Mouse (Mus musculus) heart, embryonic 12.5 days (tissue): Measurements from ENCODE around the gene Itga2. TPM values are rescaled to one million over a fixed set of nuclear protein-coding genes. Genes with fewer than 3 reads are reported as not detected.

Experiments used
- ATAC-seq: fragments of 200-750 bp; cut with Nextera tagmentation; 2 replicates; pipeline ENCODE4 v1.8.0; 2017; ENCODE audit warnings: moderate TSS enrichment, moderate library complexity; ENCODE audit not compliant: insufficient number of reproducible peaks, low FRiP score
- H3K27ac ChIP-seq: fragments of 300-500 bp; sonication (generic); 2 replicates; pipeline ENCODE4 v1.5.1; 2016; ENCODE audit warnings: mild to moderate bottlenecking, moderate library complexity; ENCODE audit not compliant: poor library complexity, severe bottlenecking
- H3K27me3 ChIP-seq: fragments of 300-500 bp; sonication (generic); replicated peaks from 2 replicates; pipeline ENCODE4 v1.6.1; 2016; ENCODE audit warnings: mild to moderate bottlenecking, moderate library complexity
- H3K36me3 ChIP-seq: fragments of 300-500 bp; sonication (generic); 2 replicates; pipeline ENCODE4 v1.6.1; 2016; ENCODE audit warnings: mild to moderate bottlenecking, moderate library complexity
- H3K4me1 ChIP-seq: fragments of 300-500 bp; sonication (generic); replicated peaks from 2 replicates; pipeline ENCODE4 v1.6.1; 2016; ENCODE audit warnings: mild to moderate bottlenecking
- H3K4me2 ChIP-seq: fragments of 300-500 bp; sonication (generic); 2 replicates; pipeline ENCODE4 v1.6.1; 2016; ENCODE audit warnings: mild to moderate bottlenecking, moderate library complexity
- H3K4me3 ChIP-seq: fragments of 300-500 bp; sonication (generic); 2 replicates; pipeline ENCODE4 v1.5.1; 2016; ENCODE audit warnings: mild to moderate bottlenecking
- H3K9ac ChIP-seq: fragments of 300-500 bp; sonication (generic); 2 replicates; pipeline ENCODE4 v1.6.1; 2016; ENCODE audit warnings: mild to moderate bottlenecking, moderate library complexity
- H3K9me3 ChIP-seq: fragments of 300-500 bp; sonication (generic); replicated peaks from 2 replicates; pipeline ENCODE4 v1.6.1; 2016; ENCODE audit warnings: mild to moderate bottlenecking, moderate library complexity
- WGBS: fragments of 180-500 bp; shearing (Covaris S2); methylation state at CpG from one replicate; pipeline ENCODE4 v1.1.7; 2016; 5-methylcytosine and 5-hydroxymethylcytosine counted together
- polyA plus RNA-seq: library from polyadenylated mRNA; unstranded; fragments of >200 nt; fragmentation: Nextera tagmentation; extraction: Ambion mirVana; gene quantifications from 2 replicates; pipeline ENCODE4 v1.2.1, GENCODE M21; 2016

The Itga2 gene
- polyA plus RNA-seq, 1 experiment from 2014 or later, result 2.6 TPM

GRCm38 (mm10) chr13:114845804-114846203 lies 86.1 kb downstream of the Itga2 start:
- H3K27me3 ChIP-seq, result no peaks in the 10 kb centered on the region
- H3K9me3 ChIP-seq, result no peaks in the 10 kb centered on the region
- no peak overlapping the region for H3K4me2 ChIP-seq
- H3K4me1 ChIP-seq, result peaks cover 5% of the 10 kb centered on the region
- H3K36me3 ChIP-seq, result peaks cover 7% of the 10 kb centered on the region; the same call in 1 of the 2 replicates
- no peak overlapping the region for H3K4me3 ChIP-seq
- H3K27ac ChIP-seq, result no peak overlapping the region
- no peak overlapping the region for H3K9ac ChIP-seq
- no peak for ATAC-seq
- WGBS, result 65% methylated on average over 6 of the region's 6 CpGs

- Histone ChIP-seq H3K27me3 (no peaks in the 10 kb centered on the region), H3K4me2 (no peak overlapping the region), H3K4me1 (peaks cover 16% of the 10 kb centered on the region), H3K4me3 (no peak overlapping the region), H3K9me3 (no peaks in the 10 kb centered on the region), H3K9ac (no peak overlapping the region), H3K27ac (no peak overlapping the region), H3K36me3 (peaks cover 7% of the 10 kb centered on the region; the same call in 1 of the 2 replicates)
- no peak for ATAC-seq
- 0% methylated on average over 1 of the region's 1 CpGs for WGBS
Measured at GRCm38 (mm10) chr13:114843318-114843717, 88.6 kb downstream of the Itga2 start.

GRCm38 (mm10) chr13:114840545-114840944 lies 91.4 kb downstream of the Itga2 start:
- Histone ChIP-seq H3K27me3 (no peaks in the 10 kb centered on the region), H3K27ac (no peak overlapping the region), H3K9ac (no peak overlapping the region), H3K36me3 (0 out of 2 replicates have a peak, but pooled peaks cover 4% of the 10 kb centered on the region), H3K4me3 (no peak overlapping the region), H3K4me1 (peaks cover 12% of the 10 kb centered on the region), H3K9me3 (no peaks in the 10 kb centered on the region), H3K4me2 (no peak overlapping the region)
- ATAC-seq, result no peak
- 83% methylated on average over 4 of the region's 4 CpGs for WGBS

DNA sequence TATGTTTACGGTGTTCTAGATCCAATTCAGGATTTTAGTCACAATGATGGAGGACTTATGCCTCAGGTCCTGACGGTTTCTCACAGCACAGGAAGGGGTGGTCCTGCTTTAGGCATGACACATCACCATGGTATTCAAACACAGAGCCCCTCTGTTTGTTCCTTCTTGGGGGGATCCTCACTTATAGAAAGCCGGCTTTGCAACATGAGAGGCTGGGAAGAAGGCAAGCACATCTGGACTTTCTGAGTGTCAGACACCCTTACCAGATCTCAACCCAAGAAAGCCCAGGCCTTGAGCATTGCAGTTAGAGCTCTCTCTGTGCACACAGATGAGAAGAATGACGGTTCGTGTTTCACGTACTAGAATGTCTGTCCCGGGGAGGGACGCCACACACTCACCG lies 92.8 kb downstream of the Itga2 start:
- Histone ChIP-seq H3K9ac (no peak overlapping the region), H3K9me3 (no peaks in the 10 kb centered on the region), H3K4me2 (no peak overlapping the region), H3K27ac (peak overlapping the region; percentile 26), H3K27me3 (no peaks in the 10 kb centered on the region), H3K36me3 (0 out of 2 replicates have a peak, but pooled peaks cover 10% of the 10 kb centered on the region), H3K4me3 (no peak overlapping the region), H3K4me1 (peaks cover 12% of the 10 kb centered on the region)
- no peak for ATAC-seq
- 66% methylated on average over 9 of the region's 9 CpGs for WGBS

DNA sequence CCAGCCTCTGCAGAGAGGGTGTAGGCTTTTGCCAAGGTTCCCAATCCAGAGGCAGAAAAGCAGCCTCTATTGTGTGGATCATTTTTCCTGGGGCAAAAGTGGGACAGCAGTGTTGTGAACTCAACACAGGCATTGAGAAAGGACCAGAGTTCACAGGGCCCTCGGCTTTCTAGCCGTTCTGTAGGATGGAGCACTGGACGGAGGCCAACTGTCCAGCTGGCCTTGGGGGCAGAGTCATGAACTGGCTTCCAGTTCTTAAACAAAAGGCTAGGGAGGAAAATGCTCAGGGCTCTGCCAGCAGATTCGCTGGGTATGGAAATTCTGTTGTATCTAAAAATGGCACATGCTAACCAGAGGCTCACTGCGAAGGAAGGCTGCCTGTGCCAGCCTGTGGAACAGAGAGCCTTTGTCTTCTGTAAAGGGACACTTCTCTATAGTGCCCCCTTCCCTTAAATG lies 93.3 kb downstream of the Itga2 start:
- no peak overlapping the region for H3K4me3 ChIP-seq
- H3K9me3 ChIP-seq, result no peaks in the 10 kb centered on the region
- peaks cover 12% of the 10 kb centered on the region for H3K4me1 ChIP-seq
- H3K27ac ChIP-seq, result peak overlapping the region; percentile 26
- H3K9ac ChIP-seq, result no peak overlapping the region
- WGBS, result 27% methylated on average over 5 of the region's 5 CpGs
- H3K27me3 ChIP-seq, result no peaks in the 10 kb centered on the region
- peak; percentile 47; the same call in 1 of the 2 replicates for ATAC-seq
- 0 out of 2 replicates have a peak, but pooled peaks cover 10% of the 10 kb centered on the region for H3K36me3 ChIP-seq
- H3K4me2 ChIP-seq, result no peak overlapping the region

DNA sequence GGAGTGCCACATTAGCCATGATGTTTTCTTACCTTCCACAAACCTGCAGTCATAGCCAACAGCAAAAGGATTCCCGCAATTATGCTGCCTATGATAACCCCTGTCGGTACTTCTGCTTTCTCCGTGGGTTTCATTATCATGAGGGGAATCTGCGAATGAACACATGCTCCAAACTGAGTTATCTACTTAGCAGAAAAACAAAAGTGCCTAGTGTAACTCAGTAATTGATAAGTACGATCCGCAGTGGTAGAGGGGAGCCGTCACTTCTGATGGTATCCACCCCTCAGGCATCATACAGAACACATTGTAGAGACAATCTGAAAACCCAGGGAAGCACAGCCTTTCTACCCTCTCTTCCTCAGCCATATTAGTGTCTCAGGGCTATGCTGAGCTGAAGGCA lies 94.8 kb downstream of the Itga2 start:
- ATAC-seq, result no peak
- no peaks in the 10 kb centered on the region for H3K27me3 ChIP-seq
- no peak overlapping the region for H3K4me2 ChIP-seq
- peaks cover 12% of the 10 kb centered on the region for H3K4me1 ChIP-seq
- H3K4me3 ChIP-seq, result no peak overlapping the region
- H3K9me3 ChIP-seq, result no peaks in the 10 kb centered on the region
- H3K9ac ChIP-seq, result no peak overlapping the region
- no peak overlapping the region for H3K27ac ChIP-seq
- WGBS, result 67% methylated on average over 7 of the region's 7 CpGs
- 0 out of 2 replicates have a peak, but pooled peaks cover 10% of the 10 kb centered on the region for H3K36me3 ChIP-seq

GRCm38 (mm10) chr13:114834580-114834979 lies 97.3 kb downstream of the Itga2 start:
- no peak for ATAC-seq
- Histone ChIP-seq H3K4me2 (no peak overlapping the region), H3K36me3 (peaks cover 23% of the 10 kb centered on the region), H3K27me3 (no peaks in the 10 kb centered on the region), H3K9me3 (no peaks in the 10 kb centered on the region), H3K4me1 (peaks cover 12% of the 10 kb centered on the region; the same call in 1 of the 2 replicates), H3K9ac (no peak overlapping the region), H3K4me3 (no peak overlapping the region), H3K27ac (no peak overlapping the region)
- WGBS, result 53% methylated on average over 2 of the region's 2 CpGs

DNA sequence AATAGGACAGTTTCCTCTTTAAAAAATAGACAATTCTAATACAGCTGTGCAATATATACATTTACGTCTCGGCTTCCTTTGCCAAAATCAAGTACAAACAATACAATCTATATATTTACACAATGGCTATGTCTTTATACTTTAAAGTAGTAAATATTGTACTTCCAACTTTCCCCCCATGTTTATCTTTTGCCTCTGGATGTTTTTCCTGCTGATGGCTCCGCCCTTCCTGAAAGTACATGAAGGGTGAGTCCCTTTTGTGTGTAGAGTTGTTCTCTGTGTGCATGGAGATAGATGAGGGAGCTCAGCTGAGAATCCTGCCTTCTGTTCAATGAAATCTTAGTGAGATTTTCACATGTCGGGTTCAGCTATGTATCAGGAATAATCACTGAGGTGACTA lies 98.5 kb downstream of the Itga2 start:
- H3K4me3 ChIP-seq, result no peak overlapping the region
- H3K9me3 ChIP-seq, result no peaks in the 10 kb centered on the region
- no peak overlapping the region for H3K9ac ChIP-seq
- no peaks in the 10 kb centered on the region for H3K27me3 ChIP-seq
- 84% methylated on average over 4 of the region's 4 CpGs for WGBS
- H3K4me1 ChIP-seq, result peaks cover 2% of the 10 kb centered on the region; the same call in 1 of the 2 replicates
- no peak overlapping the region for H3K27ac ChIP-seq
- ATAC-seq, result no peak
- H3K4me2 ChIP-seq, result no peak overlapping the region
- H3K36me3 ChIP-seq, result peaks cover 28% of the 10 kb centered on the region

DNA sequence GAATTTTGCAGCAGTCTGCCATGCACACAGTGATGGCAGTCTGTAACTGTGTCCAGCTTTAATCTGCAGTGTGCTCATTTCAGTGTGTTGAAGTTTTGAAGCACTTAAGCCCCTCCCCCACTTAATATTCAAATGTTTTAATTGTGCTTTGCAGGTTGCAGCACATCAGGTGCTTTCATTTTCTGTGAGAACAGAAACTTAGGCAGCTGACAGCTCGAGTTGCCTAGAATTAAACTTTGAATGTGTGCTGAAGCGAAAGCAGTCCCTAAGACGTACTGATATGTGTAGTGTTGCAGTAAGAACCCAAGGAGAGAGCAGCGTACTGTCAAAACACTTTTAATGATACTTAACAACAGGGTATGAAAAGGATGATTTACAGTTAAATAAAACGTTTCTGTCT lies 99.1 kb downstream of the Itga2 start:
- WGBS, result 67% methylated on average over 5 of the region's 5 CpGs
- Histone ChIP-seq H3K9ac (no peak overlapping the region), H3K4me3 (no peak overlapping the region), H3K9me3 (no peaks in the 10 kb centered on the region), H3K4me2 (no peak overlapping the region), H3K4me1 (no peaks in the 10 kb centered on the region), H3K27ac (no peak overlapping the region), H3K36me3 (peaks cover 31% of the 10 kb centered on the region), H3K27me3 (no peaks in the 10 kb centered on the region)
- ATAC-seq, result no peak

DNA sequence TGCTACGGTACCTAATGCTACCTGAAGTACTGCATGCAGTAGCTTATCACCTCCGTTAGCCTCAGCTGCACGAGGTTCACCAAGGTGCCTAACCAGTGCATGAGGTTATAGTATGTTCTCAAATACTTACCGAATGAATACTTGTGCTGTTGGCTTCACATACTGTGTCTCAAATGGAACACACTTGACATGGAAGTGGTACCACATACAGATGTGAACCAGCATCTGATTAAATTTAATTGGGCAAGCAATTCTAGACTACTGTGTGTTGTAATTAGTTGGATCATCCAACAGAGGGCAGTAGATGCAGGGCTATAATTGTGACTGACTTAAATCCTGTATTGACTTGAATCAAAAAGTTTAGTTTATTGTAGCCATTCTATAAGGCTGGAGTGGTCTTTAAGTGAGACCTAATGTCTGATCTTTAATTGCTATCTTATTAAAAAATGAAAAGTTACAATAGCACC lies 100.5 kb downstream of the Itga2 start:
- no peak overlapping the region for H3K27ac ChIP-seq
- no peak overlapping the region for H3K4me3 ChIP-seq
- peaks cover 42% of the 10 kb centered on the region for H3K36me3 ChIP-seq
- no peaks in the 10 kb centered on the region for H3K27me3 ChIP-seq
- H3K9ac ChIP-seq, result no peak overlapping the region
- H3K4me1 ChIP-seq, result no peaks in the 10 kb centered on the region; the same call in 1 of the 2 replicates
- ATAC-seq, result no peak
- no peaks in the 10 kb centered on the region for H3K9me3 ChIP-seq
- WGBS, result 78% methylated on average over 4 of the region's 4 CpGs
- H3K4me2 ChIP-seq, result no peak overlapping the region

DNA sequence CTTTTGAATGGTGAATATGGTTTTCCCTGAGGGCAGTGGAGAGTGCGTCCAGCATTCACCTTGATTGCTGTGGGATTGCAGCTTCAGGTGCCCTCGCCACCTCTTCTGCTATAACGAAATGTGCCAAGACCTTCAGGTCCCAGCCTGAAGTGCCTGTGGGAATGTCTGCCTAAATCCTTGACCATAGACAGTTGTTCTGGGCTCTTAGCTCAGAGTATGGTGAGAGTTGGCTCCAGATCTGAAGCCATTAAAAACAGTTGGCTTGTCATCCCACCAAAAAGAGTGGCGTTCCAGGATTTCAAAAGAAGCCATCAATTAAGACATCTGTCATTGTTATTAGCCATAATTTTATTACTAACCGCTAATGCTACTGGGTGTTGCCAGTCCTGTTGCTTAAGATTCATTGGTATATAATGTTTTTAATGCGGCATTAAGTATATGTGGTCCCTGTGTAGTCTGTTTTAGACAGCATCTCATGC lies 106.5 kb downstream of the Itga2 start:
- Histone ChIP-seq H3K27ac (no peak overlapping the region), H3K4me3 (no peak overlapping the region), H3K4me2 (no peak overlapping the region), H3K36me3 (peaks cover 51% of the 10 kb centered on the region), H3K9ac (no peak overlapping the region), H3K27me3 (no peaks in the 10 kb centered on the region), H3K9me3 (no peaks in the 10 kb centered on the region), H3K4me1 (no peaks in the 10 kb centered on the region; the same call in 1 of the 2 replicates)
- ATAC-seq, result no peak
- 91% methylated on average over 6 of the region's 6 CpGs for WGBS

GRCm38 (mm10) chr13:114822871-114823270 lies 109.0 kb downstream of the Itga2 start:
- Histone ChIP-seq H3K4me3 (no peak overlapping the region), H3K4me2 (no peak overlapping the region), H3K36me3 (peaks cover 37% of the 10 kb centered on the region), H3K9ac (no peak overlapping the region), H3K27me3 (no peaks in the 10 kb centered on the region), H3K4me1 (peaks cover 8% of the 10 kb centered on the region), H3K9me3 (no peaks in the 10 kb centered on the region), H3K27ac (no peak overlapping the region)
- WGBS, result 95% methylated on average over 2 of the region's 2 CpGs
- ATAC-seq, result no peak
